Mouse (Mus musculus) stomach, embryonic 15.5 days (tissue): ENCODE results near the gene Pde8b. TPM values are rescaled to one million over a fixed set of nuclear protein-coding genes. Genes with fewer than 3 reads are reported as not detected.

Source experiments
- polyA plus RNA-seq: library from polyadenylated mRNA; unstranded; fragments of >200 nt; fragmentation: Nextera tagmentation; extraction: Ambion mirVana; gene quantifications from 2 replicates; pipeline ENCODE4 v1.2.1, GENCODE M21; 2015

The Pde8b gene
- polyA plus RNA-seq, 1 experiment from 2014 or later, result 7.4 TPM

Other genes starting within 250 kb of the Pde8b start
- gene Zbed3, start 73.3 kb upstream of the Pde8b start, polyA plus RNA-seq, result 51.3 and 60.1 TPM in 2 replicates
- gene Aggf1, start 125.0 kb upstream of the Pde8b start, polyA plus RNA-seq, result 33.6 and 34.1 TPM in 2 replicates
- gene Crhbp, start 194.6 kb upstream of the Pde8b start, polyA plus RNA-seq, result 0.28 and 0.30 TPM in 2 replicates
- gene S100z, start 228.4 kb upstream of the Pde8b start, polyA plus RNA-seq, result not detected in 2 replicates